Mouse (Mus musculus) ES-E14 (cell line): ENCODE results near the gene Tsen2. TPM values are rescaled to one million over a fixed set of nuclear protein-coding genes. Genes with fewer than 3 reads are reported as not detected.

Experiments
- DNase-seq: peaks from one replicate; pipeline ENCODE4 v3.0.0-alpha.2; 2013; ENCODE audit warnings: low read depth, low spot score
- H3K27ac ChIP-seq: 2 replicates; pipeline ENCODE4 v1.5.1; 2012; ENCODE audit warnings: low read depth, mild to moderate bottlenecking, low read length, moderate library complexity, mixed read lengths; ENCODE audit not compliant: poor library complexity, insufficient read depth, severe bottlenecking
- H3K36me3 ChIP-seq: 2 replicates; pipeline ENCODE4 v1.6.1; 2012; ENCODE audit warnings: mild to moderate bottlenecking, low read length, moderate library complexity, mixed read lengths; ENCODE audit not compliant: control insufficient read depth, poor library complexity, insufficient read depth, severe bottlenecking
- H3K4me1 ChIP-seq, 2 experiments: fragments of 150-350 bp in 1 of 2; sonication (generic) in 1 of 2; 2 replicates each; pipeline ENCODE4 v1.6.1; 2012; ENCODE audit warnings: low read length in 2 of 2, mild to moderate bottlenecking in 1 of 2, mixed read lengths in 1 of 2; ENCODE audit not compliant: control insufficient read depth in 2 of 2, insufficient read depth in 2 of 2, poor library complexity in 1 of 2
- H3K4me3 ChIP-seq, 2 experiments: fragments of 150-350 bp in 1 of 2; sonication (generic) in 1 of 2; 2 replicates each; pipeline ENCODE4 v1.5.1; 2012; ENCODE audit warnings: low read length in 2 of 2, low read depth in 1 of 2, mild to moderate bottlenecking in 1 of 2, mixed read lengths in 1 of 2; ENCODE audit not compliant: insufficient read depth in 1 of 2, poor library complexity in 1 of 2, severe bottlenecking in 1 of 2
- H3K9ac ChIP-seq: 2 replicates; pipeline ENCODE4 v1.6.1; 2012; ENCODE audit warnings: low read depth, mild to moderate bottlenecking, low read length, mixed read lengths; ENCODE audit not compliant: poor library complexity, insufficient read depth, severe bottlenecking
- H3K9me3 ChIP-seq: fragments of 150-350 bp; sonication (generic); 2 replicates; pipeline ENCODE4 v1.6.1; 2012; ENCODE audit warnings: low read depth, mild to moderate bottlenecking, low read length; ENCODE audit not compliant: control insufficient read depth, insufficient read depth
- CHD2 ChIP-seq: IDR thresholded peaks from 2 replicates; pipeline ENCODE4 v1.6.1; 2014; ENCODE audit warnings: mild to moderate bottlenecking, low read depth, low read length, inconsistent platforms
- HCFC1 ChIP-seq: IDR thresholded peaks from 2 replicates; pipeline ENCODE4 v1.6.1; 2012; ENCODE audit warnings: low read length, inconsistent platforms, borderline replicate concordance; ENCODE audit not compliant: insufficient read depth
- MAFK ChIP-seq: IDR thresholded peaks from 2 replicates; pipeline ENCODE4 v1.6.1; 2014; ENCODE audit warnings: mild to moderate bottlenecking, low read depth, low read length, inconsistent platforms; ENCODE audit not compliant: insufficient read depth
- ZC3H11A ChIP-seq: IDR thresholded peaks from 2 replicates; pipeline ENCODE4 v1.6.1; 2012; ENCODE audit warnings: low read depth, mild to moderate bottlenecking, inconsistent platforms, low read length, borderline replicate concordance
- ZNF384 ChIP-seq: IDR thresholded peaks from 2 replicates; pipeline ENCODE4 v1.6.1; 2012; ENCODE audit warnings: low read depth, low read length, inconsistent platforms
- in situ Hi-C, 2 experiments: fragments of 600-800 bp; cut with MboI; formaldehyde crosslinking; loops; one replicate each; pipeline ENCODE4 v1.15.1; 2025; ENCODE audit warnings: low sequenced_read_pairs in 2 of 2, inconsistent platforms in 1 of 2; ENCODE audit not compliant: unreplicated experiment in 2 of 2
- total RNA-seq: library from RNA; depleted of rRNA; stranded (reverse); fragments of 300-350 nt; gene quantifications from 2 replicates; pipeline ENCODE4 v1.2.3, GENCODE M21; 2012

Gene Tsen2
- total RNA-seq, 1 experiment, result 35.9 TPM

- Histone ChIP-seq H3K9me3 (no peaks in the 10 kb centered on the region), H3K4me1 (no peaks in the 10 kb centered on the region), H3K9ac (no peak overlapping the region), H3K36me3 (no peaks in the 10 kb centered on the region), H3K27ac (no peak overlapping the region), H3K4me3 (no peak overlapping the region)
- no peak for DNase-seq
- in situ Hi-C loops, result no loop called here
- TF ChIP-seq MAFK, result no peak
- no peak for TF ChIP-seq ZNF384
- no peak for TF ChIP-seq CHD2
- TF ChIP-seq ZC3H11A, result no peak
- TF ChIP-seq HCFC1, result no peak
Measured at GRCm38 (mm10) chr6:115513207-115513606, 31.3 kb upstream of the Tsen2 start.

- no peak overlapping the region for H3K27ac ChIP-seq
- no peaks in the 10 kb centered on the region for H3K9me3 ChIP-seq
- no peak overlapping the region for H3K9ac ChIP-seq
- no peak for DNase-seq
- no peaks in the 10 kb centered on the region for H3K4me1 ChIP-seq
- H3K4me3 ChIP-seq, result no peak overlapping the region
- no peaks in the 10 kb centered on the region for H3K36me3 ChIP-seq
- TF ChIP-seq CHD2 (no peak), ZNF384 (no peak), HCFC1 (no peak), ZC3H11A (no peak), MAFK (no peak)
- in situ Hi-C loops, result no loop called here
Measured at GRCm38 (mm10) chr6:115517904-115518303, 26.6 kb upstream of the Tsen2 start.

- DNase-seq, result no peak
- no peak overlapping the region for H3K27ac ChIP-seq
- H3K4me3 ChIP-seq, result no peak overlapping the region
- in situ Hi-C loops, result no loop called here
- H3K9me3 ChIP-seq, result no peaks in the 10 kb centered on the region
- H3K4me1 ChIP-seq, result no peaks in the 10 kb centered on the region
- no peaks in the 10 kb centered on the region for H3K36me3 ChIP-seq
- H3K9ac ChIP-seq, result no peak overlapping the region
- TF ChIP-seq MAFK (no peak), HCFC1 (no peak), ZNF384 (no peak), ZC3H11A (no peak), CHD2 (no peak)
Measured at GRCm38 (mm10) chr6:115518352-115518751, 26.1 kb upstream of the Tsen2 start.

- TF ChIP-seq HCFC1 (no peak), MAFK (no peak), CHD2 (no peak), ZNF384 (no peak), ZC3H11A (no peak)
- Histone ChIP-seq H3K27ac (no peak overlapping the region), H3K9ac (no peak overlapping the region), H3K9me3 (no peaks in the 10 kb centered on the region), H3K4me3 (no peak overlapping the region), H3K36me3 (no peaks in the 10 kb centered on the region), H3K4me1 (peaks cover 0 to 1% of the 10 kb centered on the region in 2 experiments; a peak in 1 of 4 replicates)
- DNase-seq, result no peak
- in situ Hi-C loops, result no loop called here
Measured at GRCm38 (mm10) chr6:115519275-115519699, 25.2 kb upstream of the Tsen2 start.

GRCm38 (mm10) chr6:115521923-115522322 lies 22.5 kb upstream of the Tsen2 start:
- no peaks in the 10 kb centered on the region for H3K36me3 ChIP-seq
- TF ChIP-seq HCFC1 (no peak), MAFK (no peak), ZC3H11A (no peak), ZNF384 (no peak), CHD2 (no peak)
- H3K27ac ChIP-seq, result no peak overlapping the region
- DNase-seq, result no peak
- H3K4me3 ChIP-seq, result no peak overlapping the region
- no peaks in the 10 kb centered on the region for H3K9me3 ChIP-seq
- peaks cover 0 to 2% of the 10 kb centered on the region in 2 experiments; a peak in 1 of 4 replicates for H3K4me1 ChIP-seq
- no peak overlapping the region for H3K9ac ChIP-seq
- in situ Hi-C loops, result no loop called here
